Mouse (Mus musculus) olfactory bulb, adult 2 months (tissue): Measurements from ENCODE around the gene Gtpbp6.

Source experiments
- CTCF ChIP-seq: fragments of 200-500 bp; IDR thresholded peaks from 2 replicates; pipeline ENCODE4 v1.5.1; 2012; ENCODE audit warnings: low read depth, mild to moderate bottlenecking, low read length, moderate library complexity; ENCODE audit not compliant: insufficient read depth
- POLR2A ChIP-seq: fragments of 200-500 bp; IDR thresholded peaks from 2 replicates; pipeline ENCODE4 v1.6.1; 2012; ENCODE audit warnings: mild to moderate bottlenecking, low read depth, low read length, moderate library complexity; ENCODE audit not compliant: insufficient read depth

DNA sequence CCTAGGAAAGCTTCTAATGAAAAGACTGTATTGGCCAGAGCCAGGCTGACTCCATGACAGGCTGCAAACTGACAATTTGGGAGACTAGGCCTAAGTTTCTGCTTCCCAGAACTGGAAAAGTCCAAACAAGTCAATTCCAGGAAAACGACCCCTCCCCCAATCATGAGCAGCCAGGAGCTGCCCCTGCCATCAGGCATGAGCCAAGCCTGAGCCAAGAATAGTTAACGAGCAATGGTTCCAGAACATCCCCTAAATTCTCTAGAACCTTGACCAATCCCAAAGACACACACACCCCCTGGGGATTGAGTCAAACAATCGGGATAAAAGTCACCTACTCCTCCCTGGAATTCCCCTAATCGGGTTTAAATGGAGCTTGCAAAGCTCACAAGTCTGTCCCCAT, 25.0 kb downstream of the Gtpbp6 start:
- TF ChIP-seq CTCF, result no peak
- TF ChIP-seq POLR2A, result no peak
